Mouse (Mus musculus): ENCODE results near the gene Tmcc2.

Tmcc2 gene

GRCm38 (mm10) chr1:132338027-132338660 lies 52.9 kb downstream of the Tmcc2 start:
- no peak for DNase-seq

- DNase-seq: no peak
These were observed 54.2 kb downstream of the Tmcc2 start for GRCm38 (mm10) chr1:132336921-132337320.

- DNase-seq: no peak
These were observed 55.6 kb downstream of the Tmcc2 start for GRCm38 (mm10) chr1:132335378-132335965.

GRCm38 (mm10) chr1:132334178-132334801 lies 56.8 kb downstream of the Tmcc2 start:
- DNase-seq: no peak

- no peak for DNase-seq
These were observed 57.4 kb downstream of the Tmcc2 start for GRCm38 (mm10) chr1:132333675-132334141.

- DNase-seq: no peak
These were observed 57.9 kb downstream of the Tmcc2 start for GRCm38 (mm10) chr1:132333201-132333600.

GRCm38 (mm10) chr1:132331283-132331682 lies 59.8 kb downstream of the Tmcc2 start:
- no peak for DNase-seq

- peak; percentile 70 to 75 for DNase-seq
These were observed 60.7 kb downstream of the Tmcc2 start for GRCm38 (mm10) chr1:132330397-132330796.

GRCm38 (mm10) chr1:132329656-132330055 lies 61.4 kb downstream of the Tmcc2 start:
- no peak for DNase-seq

GRCm38 (mm10) chr1:132328565-132328964 lies 62.5 kb downstream of the Tmcc2 start:
- DNase-seq: no peak

GRCm38 (mm10) chr1:132327477-132327876 lies 63.6 kb downstream of the Tmcc2 start:
- DNase-seq: no peak

GRCm38 (mm10) chr1:132326777-132327176 lies 64.3 kb downstream of the Tmcc2 start:
- DNase-seq: peak in 1 of 2 experiments; percentile 43

GRCm38 (mm10) chr1:132322711-132323542 lies 68.2 kb downstream of the Tmcc2 start:
- no peak for DNase-seq

- DNase-seq: no peak
These were observed 69.1 kb downstream of the Tmcc2 start for GRCm38 (mm10) chr1:132321821-132322580.

GRCm38 (mm10) chr1:132319242-132319641 lies 71.8 kb downstream of the Tmcc2 start:
- peak; percentile 85 to 90 for DNase-seq

- no peak for DNase-seq
These were observed 72.9 kb downstream of the Tmcc2 start for GRCm38 (mm10) chr1:132317894-132318863.

GRCm38 (mm10) chr1:132317413-132317812 lies 73.7 kb downstream of the Tmcc2 start:
- DNase-seq: no peak

- no peak for DNase-seq
These were observed 74.5 kb downstream of the Tmcc2 start for GRCm38 (mm10) chr1:132316625-132316994.

GRCm38 (mm10) chr1:132315889-132316624 lies 75.0 kb downstream of the Tmcc2 start, which contains the start of gene Nuak2:
TSS of gene Nuak2 (plus strand) at chr1:132316126.
- DNase-seq: peak; percentile 89 to 93

GRCm38 (mm10) chr1:132312703-132313102 lies 78.4 kb downstream of the Tmcc2 start:
- peak; percentile 66 to 80 for DNase-seq
